Mouse (Mus musculus): Measurements from ENCODE around the gene Evx1. TPM values are rescaled to one million over a fixed set of nuclear protein-coding genes. Genes with fewer than 3 reads are reported as not detected.

Evx1 gene
- polyA plus RNA-seq, 1 experiment: not detected

DNA sequence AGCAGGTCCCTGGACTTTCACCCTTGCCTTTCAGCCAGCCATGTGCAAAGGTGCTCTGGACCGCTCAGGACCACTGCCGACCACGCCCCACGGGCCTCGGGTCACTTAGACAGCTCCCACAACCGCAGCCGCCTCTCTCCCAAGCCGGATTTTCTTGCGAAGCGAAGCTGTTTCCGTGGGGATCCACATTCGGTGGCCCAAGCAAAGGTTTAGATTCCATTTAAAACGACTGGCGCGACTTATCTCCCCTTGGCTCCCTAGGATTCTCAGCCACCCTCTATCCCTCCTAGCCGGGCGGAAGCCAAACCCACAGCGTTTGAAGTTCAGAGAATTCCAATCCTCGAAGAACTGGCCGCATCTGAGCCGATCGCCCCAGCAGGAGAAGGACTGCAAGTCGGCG lies 2.9 kb upstream of the Evx1 start:
- Histone ChIP-seq H3K4me3 (no peak overlapping the region), H3K27me3 (ENCODE audit: control insufficient read depth, insufficient read depth, insufficient read length) (peaks cover 76% of the 10 kb centered on the region), H3K36me3 (ENCODE audit: control insufficient read depth, insufficient read depth) (no peaks in the 10 kb centered on the region), H3ac (ENCODE audit: control insufficient read depth, insufficient read length) (no peak overlapping the region), H3K79me2 (ENCODE audit: control insufficient read depth, insufficient read depth) (no peaks in the 10 kb centered on the region), H3K4me2 (ENCODE audit: low read depth) (no peak overlapping the region)
- TF ChIP-seq MYOD1 (IDR thresholded peaks at IDR 0.05; ENCODE audit: control insufficient read depth in 1 of 3, insufficient read length in 2 of 3, low read depth in 2 of 3) (no peak), USF1 (IDR thresholded peaks at IDR 0.05; ENCODE audit: low read depth) (no peak), E2F4 (IDR thresholded peaks at IDR 0.05; ENCODE audit: insufficient read depth) (no peak), POLR2AphosphoS2 (IDR thresholded peaks at IDR 0.05; ENCODE audit: insufficient read length, low read depth) (no peak), TCF3 (IDR thresholded peaks at IDR 0.05; ENCODE audit: insufficient read length, low read depth) (no peak), POLR2A (IDR thresholded peaks at IDR 0.05; ENCODE audit: insufficient read length, low read depth) (no peak), CEBPB (IDR thresholded peaks at IDR 0.05; ENCODE audit: insufficient read depth, poor library complexity, severe bottlenecking) (no peak), MYOG (IDR thresholded peaks at IDR 0.05; ENCODE audit: control insufficient read depth in 1 of 3, insufficient read depth in 1 of 3, insufficient read length in 2 of 3, low read depth in 2 of 3) (no peak), SRF (IDR thresholded peaks at IDR 0.05; ENCODE audit: control insufficient read depth, insufficient read length, low read depth) (no peak), TCF12 (IDR thresholded peaks at IDR 0.05; ENCODE audit: insufficient read depth, poor library complexity, severe bottlenecking) (no peak), REST (IDR thresholded peaks at IDR 0.05; ENCODE audit: insufficient read depth, insufficient read length) (no peak), MAX (IDR thresholded peaks at IDR 0.05; ENCODE audit: low read depth) (no peak)

DNA sequence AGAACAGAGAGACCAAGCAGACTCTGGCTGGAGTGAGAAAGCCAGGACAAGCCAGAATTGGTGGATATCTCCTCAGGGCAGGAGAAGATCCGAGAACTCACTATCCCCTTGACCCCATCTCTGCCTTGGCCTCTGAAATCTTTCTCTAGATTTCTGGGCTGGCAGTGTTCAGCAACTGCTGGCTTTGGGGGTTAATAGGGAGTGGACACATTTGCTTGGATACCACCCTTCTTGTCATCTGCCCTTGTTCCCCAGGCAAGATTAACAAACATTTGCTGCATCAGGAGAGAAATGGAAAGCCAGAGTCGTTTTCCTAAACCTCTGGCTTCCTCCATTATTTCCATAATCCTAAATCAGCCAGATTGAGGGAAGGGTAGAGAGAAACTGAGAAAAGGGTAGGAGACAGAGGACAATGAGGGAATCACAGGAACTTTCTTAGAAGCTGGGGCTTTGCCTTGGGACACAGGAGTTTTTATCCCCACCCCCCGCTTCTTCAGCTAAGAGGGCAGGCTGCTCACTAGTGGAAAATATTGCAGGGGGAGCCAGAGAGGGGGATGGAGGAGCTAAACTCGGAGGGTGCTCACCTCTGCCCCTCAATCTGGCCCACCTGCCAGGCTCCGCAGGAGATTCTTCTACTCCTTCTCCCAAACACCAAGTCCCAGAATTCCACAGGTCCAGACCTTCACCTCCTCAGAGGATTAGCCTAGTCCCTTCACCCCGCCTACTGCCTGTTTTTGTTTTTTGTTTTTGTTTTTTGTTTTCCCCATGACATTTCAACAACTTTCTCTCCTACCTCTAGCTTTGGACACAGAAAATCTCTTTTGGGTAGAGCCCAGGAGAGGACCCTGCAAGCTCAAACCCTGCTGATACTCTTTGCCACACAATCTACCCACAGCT lies 1.4 kb upstream of the Evx1 start:
- peaks cover 82% of the 10 kb centered on the region for H3K27me3 ChIP-seq (ENCODE audit: control insufficient read depth, insufficient read depth, insufficient read length)
- H3K36me3 ChIP-seq (ENCODE audit: control insufficient read depth, insufficient read depth): no peaks in the 10 kb centered on the region
- TF ChIP-seq TCF3 (IDR thresholded peaks at IDR 0.05; ENCODE audit: insufficient read length, low read depth): no peak
- TF ChIP-seq MAX (IDR thresholded peaks at IDR 0.05; ENCODE audit: low read depth): no peak
- TF ChIP-seq USF1 (IDR thresholded peaks at IDR 0.05; ENCODE audit: low read depth): no peak
- TF ChIP-seq POLR2A (IDR thresholded peaks at IDR 0.05; ENCODE audit: insufficient read length, low read depth): no peak
- no peak for TF ChIP-seq E2F4 (IDR thresholded peaks at IDR 0.05; ENCODE audit: insufficient read depth)
- TF ChIP-seq TCF12 (IDR thresholded peaks at IDR 0.05; ENCODE audit: insufficient read depth, poor library complexity, severe bottlenecking): no peak
- TF ChIP-seq MYOD1 (IDR thresholded peaks at IDR 0.05; ENCODE audit: control insufficient read depth in 1 of 3, insufficient read length in 2 of 3, low read depth in 2 of 3): no peak
- no peak for TF ChIP-seq CEBPB (IDR thresholded peaks at IDR 0.05; ENCODE audit: insufficient read depth, poor library complexity, severe bottlenecking)
- TF ChIP-seq SRF (IDR thresholded peaks at IDR 0.05; ENCODE audit: control insufficient read depth, insufficient read length, low read depth): no peak
- H3K79me2 ChIP-seq (ENCODE audit: control insufficient read depth, insufficient read depth): no peaks in the 10 kb centered on the region
- H3K4me3 ChIP-seq: no peak overlapping the region
- H3ac ChIP-seq (ENCODE audit: control insufficient read depth, insufficient read length): no peak overlapping the region
- H3K4me2 ChIP-seq (ENCODE audit: low read depth): no peak overlapping the region

DNA sequence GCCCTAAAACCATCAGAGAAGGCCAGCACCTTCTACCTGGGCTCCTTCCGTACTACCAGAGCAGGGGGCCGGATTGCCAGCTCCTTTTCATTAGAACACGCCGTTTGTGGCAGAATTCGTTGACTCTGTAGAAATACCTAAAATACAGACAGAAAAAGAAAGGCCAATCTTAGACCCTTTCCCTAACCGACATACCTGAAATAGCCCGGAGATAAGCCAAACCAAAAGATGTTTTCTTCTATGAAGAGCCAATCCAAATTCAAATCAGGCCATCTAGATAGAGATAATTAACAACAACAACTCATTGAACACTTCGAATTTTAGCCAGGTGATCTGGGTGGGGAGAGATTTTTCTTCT lies 761 bp upstream of the Evx1 start:
- Histone ChIP-seq H3K36me3 (ENCODE audit: control insufficient read depth, insufficient read depth) (no peaks in the 10 kb centered on the region), H3ac (ENCODE audit: control insufficient read depth, insufficient read length) (no peak overlapping the region), H3K79me2 (ENCODE audit: control insufficient read depth, insufficient read depth) (no peaks in the 10 kb centered on the region), H3K4me2 (ENCODE audit: low read depth) (no peak overlapping the region), H3K4me3 (no peak overlapping the region), H3K27me3 (ENCODE audit: control insufficient read depth, insufficient read depth, insufficient read length) (peaks cover 84% of the 10 kb centered on the region)
- no peak for TF ChIP-seq CEBPB (IDR thresholded peaks at IDR 0.05; ENCODE audit: insufficient read depth, poor library complexity, severe bottlenecking)
- no peak for TF ChIP-seq TCF12 (IDR thresholded peaks at IDR 0.05; ENCODE audit: insufficient read depth, poor library complexity, severe bottlenecking)
- no peak for TF ChIP-seq POLR2A (IDR thresholded peaks at IDR 0.05; ENCODE audit: insufficient read length, low read depth)
- TF ChIP-seq MAX (IDR thresholded peaks at IDR 0.05; ENCODE audit: low read depth): no peak
- TF ChIP-seq MYOD1 (IDR thresholded peaks at IDR 0.05; ENCODE audit: control insufficient read depth in 1 of 3, insufficient read length in 2 of 3, low read depth in 2 of 3): no peak
- TF ChIP-seq POLR2AphosphoS2 (IDR thresholded peaks at IDR 0.05; ENCODE audit: insufficient read length, low read depth): no peak
- TF ChIP-seq SRF (IDR thresholded peaks at IDR 0.05; ENCODE audit: control insufficient read depth, insufficient read length, low read depth): no peak
- TF ChIP-seq USF1 (IDR thresholded peaks at IDR 0.05; ENCODE audit: low read depth): no peak
- no peak for TF ChIP-seq TCF3 (IDR thresholded peaks at IDR 0.05; ENCODE audit: insufficient read length, low read depth)
- no peak for TF ChIP-seq REST (IDR thresholded peaks at IDR 0.05; ENCODE audit: insufficient read depth, insufficient read length)
- no peak for TF ChIP-seq MYOG (IDR thresholded peaks at IDR 0.05; ENCODE audit: control insufficient read depth in 1 of 3, insufficient read depth in 1 of 3, insufficient read length in 2 of 3, low read depth in 2 of 3)
- TF ChIP-seq E2F4 (IDR thresholded peaks at IDR 0.05; ENCODE audit: insufficient read depth): no peak

DNA sequence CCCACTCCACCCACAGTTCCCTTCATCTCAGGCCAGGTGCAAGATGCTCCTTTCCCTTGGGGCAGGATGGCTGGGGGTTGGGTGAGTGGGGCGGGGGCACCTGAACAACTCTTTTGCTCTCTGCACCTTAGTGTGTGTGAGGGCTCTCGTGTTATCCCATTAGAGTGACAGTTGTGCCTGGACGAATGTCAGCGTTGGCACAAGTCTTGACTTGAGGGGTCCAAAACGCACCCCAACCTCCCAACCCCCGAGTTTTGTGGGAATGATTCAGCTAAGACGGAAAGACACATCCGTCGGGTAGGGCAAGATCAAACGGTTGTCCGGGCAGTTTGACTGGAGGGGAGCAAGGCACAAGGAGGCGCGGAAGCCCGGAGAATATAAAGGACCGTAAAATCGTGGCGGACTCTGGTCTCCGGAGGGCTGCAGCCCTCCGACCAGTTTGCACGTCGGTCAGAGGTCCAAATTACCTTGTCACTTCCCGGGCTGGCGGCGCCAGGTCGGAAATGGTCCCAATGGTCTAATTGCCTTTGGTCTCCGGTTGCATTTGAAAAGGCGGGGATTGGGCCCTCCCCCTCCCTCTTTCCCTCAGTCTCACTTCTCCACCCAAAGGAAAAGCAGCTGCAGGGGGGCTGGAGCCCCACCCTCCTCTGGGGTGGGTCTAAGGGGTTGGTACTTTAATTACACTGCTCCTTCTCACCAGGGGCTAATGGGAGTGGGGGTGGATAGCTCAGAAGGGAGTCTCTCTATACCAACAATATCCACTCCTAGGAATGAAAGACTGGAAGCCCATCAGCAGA lies 1.2 kb downstream of the Evx1 start:
- Histone ChIP-seq H3K27me3 (ENCODE audit: control insufficient read depth, insufficient read depth, insufficient read length) (peaks cover 92% of the 10 kb centered on the region), H3K79me2 (ENCODE audit: control insufficient read depth, insufficient read depth) (no peaks in the 10 kb centered on the region), H3K36me3 (ENCODE audit: control insufficient read depth, insufficient read depth) (no peaks in the 10 kb centered on the region), H3K4me2 (ENCODE audit: low read depth) (no peak overlapping the region), H3ac (ENCODE audit: control insufficient read depth, insufficient read length) (no peak overlapping the region), H3K4me3 (no peak overlapping the region)
- TF ChIP-seq POLR2AphosphoS2 (IDR thresholded peaks at IDR 0.05; ENCODE audit: insufficient read length, low read depth): no peak
- TF ChIP-seq E2F4 (IDR thresholded peaks at IDR 0.05; ENCODE audit: insufficient read depth): no peak
- TF ChIP-seq USF1 (IDR thresholded peaks at IDR 0.05; ENCODE audit: low read depth): no peak
- TF ChIP-seq REST (IDR thresholded peaks at IDR 0.05; ENCODE audit: insufficient read depth, insufficient read length): no peak
- no peak for TF ChIP-seq CEBPB (IDR thresholded peaks at IDR 0.05; ENCODE audit: insufficient read depth, poor library complexity, severe bottlenecking)
- TF ChIP-seq POLR2A (IDR thresholded peaks at IDR 0.05; ENCODE audit: insufficient read length, low read depth): no peak
- TF ChIP-seq TCF3 (IDR thresholded peaks at IDR 0.05; ENCODE audit: insufficient read length, low read depth): no peak
- no peak for TF ChIP-seq MYOD1 (IDR thresholded peaks at IDR 0.05; ENCODE audit: control insufficient read depth in 1 of 3, insufficient read length in 2 of 3, low read depth in 2 of 3)
- TF ChIP-seq MAX (IDR thresholded peaks at IDR 0.05; ENCODE audit: low read depth): no peak
- TF ChIP-seq SRF (IDR thresholded peaks at IDR 0.05; ENCODE audit: control insufficient read depth, insufficient read length, low read depth): no peak
- TF ChIP-seq TCF12 (IDR thresholded peaks at IDR 0.05; ENCODE audit: insufficient read depth, poor library complexity, severe bottlenecking): no peak
- TF ChIP-seq MYOG (IDR thresholded peaks at IDR 0.05; ENCODE audit: control insufficient read depth in 1 of 3, insufficient read depth in 1 of 3, insufficient read length in 2 of 3, low read depth in 2 of 3): no peak
